Mouse (Mus musculus): ENCODE data around the gene Gga1.

- TF ChIP-seq CTCF (IDR thresholded peaks at IDR 0.05; ENCODE audit: extremely low read depth, insufficient read length, insufficient replicate concordance, low read depth, low read length) = no peak
- no peak for TF ChIP-seq POLR2A (IDR thresholded peaks at IDR 0.05; ENCODE audit: low read depth, low read length)
Observed at GRCm38 (mm10) chr15:78850944-78851343, 26.0 kb upstream of the Gga1 start.
